Mouse (Mus musculus) testis, adult 2 months (tissue): ENCODE measurements around the gene Atg9b.

Experiments
- CTCF ChIP-seq: fragments of 200-500 bp; IDR thresholded peaks from 2 replicates; pipeline ENCODE4 v1.5.1; 2012; ENCODE audit warnings: low read depth, mild to moderate bottlenecking, inconsistent platforms, low read length, moderate library complexity; ENCODE audit not compliant: control insufficient read depth, insufficient read depth, insufficient replicate concordance
- POLR2A ChIP-seq: fragments of 200-500 bp; IDR thresholded peaks from 2 replicates; pipeline ENCODE4 v1.6.1; 2012; ENCODE audit warnings: low read depth, mild to moderate bottlenecking, inconsistent platforms, low read length, moderate library complexity; ENCODE audit not compliant: control insufficient read depth

- no peak for TF ChIP-seq POLR2A
- no peak for TF ChIP-seq CTCF
These were observed 32.2 kb upstream of the Atg9b start for GRCm38 (mm10) chr5:24424004-24424781.
